Mouse (Mus musculus): ENCODE data around the gene Xpc. TPM values are rescaled to one million over a fixed set of nuclear protein-coding genes. Genes with fewer than 3 reads are reported as not detected.
A peak's percentile ranks its signal among the peaks of the same experiment; 100 is the strongest.

The Xpc gene
- polyA plus RNA-seq, 1 experiment from 2014 or later = 22.2 TPM

- peaks cover 30% of the 10 kb centered on the region for H3K4me1 ChIP-seq (replicated peaks)
- H3K27me3 ChIP-seq = no peaks in the 10 kb centered on the region
- ATAC-seq (ENCODE audit: low FRiP score) = no peak; the same call in 1 of the 2 replicates
- WGBS = 34% methylated on average over 10 of the region's 10 CpGs
- no peaks in the 10 kb centered on the region for H3K9me3 ChIP-seq
- peak overlapping the region; percentile 80 for H3K4me3 ChIP-seq
- H3K36me3 ChIP-seq = peaks cover 30% of the 10 kb centered on the region
- H3K4me2 ChIP-seq = peak overlapping the region; percentile 74
- H3K27ac ChIP-seq = peak overlapping the region; percentile 82
- peak overlapping the region; percentile 82 for H3K9ac ChIP-seq
Measured at GRCm38 (mm10) chr6:91514737-91515362, 838 bp downstream of the Xpc start.

- 0 out of 2 replicates have a peak overlapping the region, but pooled peaks have one; percentile 80 for H3K4me3 ChIP-seq
- no peak for ATAC-seq (ENCODE audit: low FRiP score)
- H3K9ac ChIP-seq = peak overlapping the region; percentile 82; the same call in 1 of the 2 replicates
- H3K9me3 ChIP-seq = no peaks in the 10 kb centered on the region
- H3K4me1 ChIP-seq (replicated peaks) = peaks cover 30% of the 10 kb centered on the region
- peaks cover 24% of the 10 kb centered on the region for H3K36me3 ChIP-seq
- peak overlapping the region; percentile 74 for H3K4me2 ChIP-seq
- no peak overlapping the region for H3K27ac ChIP-seq
- no peaks in the 10 kb centered on the region for H3K27me3 ChIP-seq
Measured at GRCm38 (mm10) chr6:91514135-91514534, 1.6 kb downstream of the Xpc start.

GRCm38 (mm10) chr6:91510211-91510610 lies 5.5 kb downstream of the Xpc start:
- H3K4me2 ChIP-seq = no peak overlapping the region
- ATAC-seq (ENCODE audit: low FRiP score) = no peak
- H3K9me3 ChIP-seq = no peaks in the 10 kb centered on the region
- peaks cover 47% of the 10 kb centered on the region for H3K36me3 ChIP-seq
- no peak overlapping the region for H3K27ac ChIP-seq
- H3K9ac ChIP-seq = no peak overlapping the region
- H3K4me3 ChIP-seq = no peak overlapping the region
- H3K4me1 ChIP-seq (replicated peaks) = peaks cover 17% of the 10 kb centered on the region
- H3K27me3 ChIP-seq = no peaks in the 10 kb centered on the region
- 87% methylated on average over 10 of the region's 10 CpGs for WGBS

- peaks cover 56% of the 10 kb centered on the region for H3K36me3 ChIP-seq
- H3K27ac ChIP-seq = no peak overlapping the region
- ATAC-seq (ENCODE audit: low FRiP score) = no peak
- H3K4me3 ChIP-seq = no peak overlapping the region
- H3K9me3 ChIP-seq = no peaks in the 10 kb centered on the region
- peaks cover 8% of the 10 kb centered on the region for H3K4me1 ChIP-seq (replicated peaks)
- H3K9ac ChIP-seq = no peak overlapping the region
- H3K4me2 ChIP-seq = no peak overlapping the region
- WGBS = 45% methylated on average over 7 of the region's 7 CpGs
- no peaks in the 10 kb centered on the region for H3K27me3 ChIP-seq
Measured at GRCm38 (mm10) chr6:91509326-91509725, 6.4 kb downstream of the Xpc start.

GRCm38 (mm10) chr6:91508041-91508440 lies 7.6 kb downstream of the Xpc start:
- H3K4me3 ChIP-seq = no peak overlapping the region
- H3K4me1 ChIP-seq (replicated peaks) = no peaks in the 10 kb centered on the region
- 92% methylated on average over 3 of the region's 3 CpGs for WGBS
- no peak overlapping the region for H3K4me2 ChIP-seq
- H3K27ac ChIP-seq = no peak overlapping the region
- no peak overlapping the region for H3K9ac ChIP-seq
- no peaks in the 10 kb centered on the region for H3K27me3 ChIP-seq
- peaks cover 68% of the 10 kb centered on the region for H3K36me3 ChIP-seq
- no peaks in the 10 kb centered on the region for H3K9me3 ChIP-seq
- no peak for ATAC-seq (ENCODE audit: low FRiP score)

GRCm38 (mm10) chr6:91506036-91506435 lies 9.7 kb downstream of the Xpc start:
- H3K9ac ChIP-seq = no peak overlapping the region
- H3K4me1 ChIP-seq (replicated peaks) = no peaks in the 10 kb centered on the region
- H3K27me3 ChIP-seq = no peaks in the 10 kb centered on the region
- H3K4me3 ChIP-seq = no peak overlapping the region
- no peak for ATAC-seq (ENCODE audit: low FRiP score)
- WGBS = 93% methylated on average over 5 of the region's 5 CpGs
- no peak overlapping the region for H3K27ac ChIP-seq
- no peaks in the 10 kb centered on the region for H3K9me3 ChIP-seq
- no peak overlapping the region for H3K4me2 ChIP-seq
- peaks cover 86% of the 10 kb centered on the region for H3K36me3 ChIP-seq

- 90% methylated on average over 1 of the region's 1 CpGs for WGBS
- Histone ChIP-seq H3K27me3 (no peaks in the 10 kb centered on the region), H3K27ac (no peak overlapping the region), H3K9ac (no peak overlapping the region), H3K4me1 (replicated peaks) (no peaks in the 10 kb centered on the region), H3K4me2 (no peak overlapping the region), H3K4me3 (no peak overlapping the region), H3K9me3 (no peaks in the 10 kb centered on the region), H3K36me3 (peaks cover 99% of the 10 kb centered on the region)
- no peak for ATAC-seq (ENCODE audit: low FRiP score)
Measured at GRCm38 (mm10) chr6:91503302-91503701, 12.4 kb downstream of the Xpc start.

- H3K4me3 ChIP-seq = no peak overlapping the region
- H3K4me2 ChIP-seq = no peak overlapping the region
- no peak overlapping the region for H3K27ac ChIP-seq
- H3K9ac ChIP-seq = no peak overlapping the region
- no peaks in the 10 kb centered on the region for H3K9me3 ChIP-seq
- ATAC-seq (ENCODE audit: low FRiP score) = no peak
- WGBS = 85% methylated on average over 8 of the region's 8 CpGs
- H3K4me1 ChIP-seq (replicated peaks) = no peaks in the 10 kb centered on the region
- H3K27me3 ChIP-seq = no peaks in the 10 kb centered on the region
- H3K36me3 ChIP-seq = peaks cover 96% of the 10 kb centered on the region
Measured at GRCm38 (mm10) chr6:91494526-91494925, 21.2 kb downstream of the Xpc start.

- 90% methylated on average over 10 of the region's 10 CpGs for WGBS
- no peaks in the 10 kb centered on the region for H3K4me1 ChIP-seq (replicated peaks)
Measured at GRCm38 (mm10) chr6:91493053-91493452, 22.6 kb downstream of the Xpc start.

GRCm38 (mm10) chr6:91491004-91491403 lies 24.7 kb downstream of the Xpc start:
- Histone ChIP-seq H3K4me2 (no peak overlapping the region), H3K27ac (no peak overlapping the region), H3K4me1 (replicated peaks) (no peaks in the 10 kb centered on the region), H3K9me3 (no peaks in the 10 kb centered on the region), H3K9ac (no peak overlapping the region), H3K36me3 (peaks cover 94% of the 10 kb centered on the region), H3K27me3 (no peaks in the 10 kb centered on the region), H3K4me3 (no peak overlapping the region)
- WGBS = 77% methylated on average over 6 of the region's 6 CpGs
- ATAC-seq (ENCODE audit: low FRiP score) = no peak

More at GRCm38 (mm10) chr6:91493053-91493452, 22.6 kb downstream of the Xpc start:
- Histone ChIP-seq H3K27me3 (no peaks in the 10 kb centered on the region), H3K4me2 (no peak overlapping the region), H3K9ac (no peak overlapping the region), H3K4me3 (no peak overlapping the region), H3K36me3 (peaks cover 94% of the 10 kb centered on the region), H3K27ac (no peak overlapping the region), H3K9me3 (no peaks in the 10 kb centered on the region)
- no peak for ATAC-seq (ENCODE audit: low FRiP score)

- Histone ChIP-seq H3K4me3 (no peak overlapping the region), H3K9me3 (no peaks in the 10 kb centered on the region), H3K36me3 (peaks cover 94% of the 10 kb centered on the region), H3K4me1 (replicated peaks) (no peaks in the 10 kb centered on the region), H3K9ac (no peak overlapping the region), H3K4me2 (no peak overlapping the region), H3K27me3 (no peaks in the 10 kb centered on the region), H3K27ac (no peak overlapping the region)
- ATAC-seq (ENCODE audit: low FRiP score) = no peak
- WGBS = 86% methylated on average over 10 of the region's 10 CpGs
Measured at GRCm38 (mm10) chr6:91489872-91490271, 25.8 kb downstream of the Xpc start.

- Histone ChIP-seq H3K4me1 (replicated peaks) (no peaks in the 10 kb centered on the region), H3K27me3 (no peaks in the 10 kb centered on the region), H3K9ac (no peak overlapping the region), H3K4me2 (no peak overlapping the region), H3K9me3 (no peaks in the 10 kb centered on the region), H3K4me3 (no peak overlapping the region), H3K27ac (no peak overlapping the region), H3K36me3 (peaks cover 98% of the 10 kb centered on the region)
- WGBS = 89% methylated on average over 9 of the region's 9 CpGs
- ATAC-seq (ENCODE audit: low FRiP score) = no peak
Measured at GRCm38 (mm10) chr6:91488496-91489212, 27.0 kb downstream of the Xpc start.
